Mouse (Mus musculus): Measurements from ENCODE around the gene Abcb4. TPM values are rescaled to one million over a fixed set of nuclear protein-coding genes. Genes with fewer than 3 reads are reported as not detected.
"Not testable (repeated sequence)": the region's sequence is repeated elsewhere in the genome, so short reads cannot be mapped to it uniquely, and the experiment has no call there.

Abcb4 gene
- polyA plus RNA-seq, 1 experiment from 2014 or later, result 0.39 TPM

DNA sequence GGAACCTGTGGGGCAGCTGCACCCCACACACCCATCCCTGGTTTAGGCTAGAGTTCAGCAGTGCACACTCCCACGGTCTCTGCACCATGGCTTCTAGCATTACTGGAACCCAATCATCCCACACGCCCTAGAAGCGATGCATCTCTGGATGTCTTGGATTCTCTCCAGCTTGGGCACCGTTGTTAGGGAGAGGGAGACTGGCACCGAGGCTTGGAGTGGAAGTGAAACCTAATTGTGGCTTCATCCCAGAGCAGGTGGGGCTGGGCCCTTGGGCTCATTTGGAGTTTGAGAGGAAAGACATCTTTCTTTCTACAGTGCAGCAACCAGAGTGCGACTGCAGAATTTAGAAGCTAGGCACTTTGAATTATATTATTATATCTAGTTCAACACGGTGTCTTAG is 44.4 kb downstream of the Abcb4 start:
- Histone ChIP-seq H3K4me1 (replicated peaks) (no peaks in the 10 kb centered on the region), H3K27ac (no peak overlapping the region)
- WGBS, result 92% methylated on average over 7 of the region's 7 CpGs

DNA sequence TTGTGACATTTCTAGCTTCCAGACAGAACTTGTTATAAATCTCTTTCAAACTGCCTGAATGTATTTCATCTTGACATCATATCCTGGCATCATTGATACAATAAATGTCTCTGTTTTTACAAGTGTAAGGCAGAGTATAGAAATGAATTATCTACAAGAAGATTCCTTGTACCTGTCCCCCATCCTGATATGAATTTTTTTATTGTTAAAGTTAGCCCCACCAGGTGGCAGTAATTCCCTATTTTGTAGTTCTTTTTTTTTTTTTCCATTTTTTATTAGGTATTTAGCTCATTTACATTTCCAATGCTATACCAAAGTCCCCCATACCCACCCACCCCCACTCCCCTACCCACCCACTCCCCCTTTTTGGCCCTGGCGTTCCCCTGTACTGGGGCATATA is 47.7 kb downstream of the Abcb4 start:
- H3K4me3 ChIP-seq; H3K36me3 ChIP-seq; H3K4me1 ChIP-seq (replicated peaks); H3K27ac ChIP-seq; H3K27me3 ChIP-seq (ENCODE audit: insufficient read depth, poor library complexity, severe bottlenecking); H3K9me3 ChIP-seq; DNase-seq (ENCODE audit: low spot score): not testable (repeated sequence)
- 83% methylated on average over 1 of the region's 1 CpGs for WGBS

More for the DNA sequence above, 44.4 kb downstream of the Abcb4 start:
- Histone ChIP-seq H3K9me3 (no peaks in the 10 kb centered on the region), H3K27me3 (ENCODE audit: insufficient read depth, poor library complexity, severe bottlenecking) (no peaks in the 10 kb centered on the region), H3K4me3 (no peak overlapping the region), H3K36me3 (no peaks in the 10 kb centered on the region)
- DNase-seq (ENCODE audit: low spot score), result no peak

DNA sequence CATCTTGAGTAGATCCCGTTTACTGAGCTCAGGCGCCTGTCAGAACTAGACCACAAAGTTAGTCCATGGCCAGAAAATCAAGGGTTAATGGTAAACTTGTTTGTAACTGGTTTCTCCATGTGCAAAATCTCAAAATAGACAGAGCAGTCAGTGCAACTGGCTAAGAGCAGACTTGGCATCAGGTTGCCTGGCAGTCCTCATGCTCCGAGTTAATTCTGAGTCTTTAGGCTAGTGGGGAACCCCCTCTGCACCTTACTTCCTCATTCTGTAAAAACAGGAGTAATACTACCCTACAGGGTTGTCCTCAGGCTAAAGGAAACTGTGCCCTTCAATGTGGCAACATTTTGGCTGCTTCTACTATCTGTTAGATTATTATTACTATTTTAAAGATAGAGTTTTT is 50.3 kb downstream of the Abcb4 start:
- Histone ChIP-seq H3K27me3 (ENCODE audit: insufficient read depth, poor library complexity, severe bottlenecking) (no peaks in the 10 kb centered on the region), H3K36me3 (no peaks in the 10 kb centered on the region), H3K9me3 (no peaks in the 10 kb centered on the region), H3K27ac (no peak overlapping the region), H3K4me1 (replicated peaks) (no peaks in the 10 kb centered on the region), H3K4me3 (no peak overlapping the region)
- WGBS, result 84% methylated on average over 3 of the region's 3 CpGs
- DNase-seq (ENCODE audit: low spot score), result no peak

DNA sequence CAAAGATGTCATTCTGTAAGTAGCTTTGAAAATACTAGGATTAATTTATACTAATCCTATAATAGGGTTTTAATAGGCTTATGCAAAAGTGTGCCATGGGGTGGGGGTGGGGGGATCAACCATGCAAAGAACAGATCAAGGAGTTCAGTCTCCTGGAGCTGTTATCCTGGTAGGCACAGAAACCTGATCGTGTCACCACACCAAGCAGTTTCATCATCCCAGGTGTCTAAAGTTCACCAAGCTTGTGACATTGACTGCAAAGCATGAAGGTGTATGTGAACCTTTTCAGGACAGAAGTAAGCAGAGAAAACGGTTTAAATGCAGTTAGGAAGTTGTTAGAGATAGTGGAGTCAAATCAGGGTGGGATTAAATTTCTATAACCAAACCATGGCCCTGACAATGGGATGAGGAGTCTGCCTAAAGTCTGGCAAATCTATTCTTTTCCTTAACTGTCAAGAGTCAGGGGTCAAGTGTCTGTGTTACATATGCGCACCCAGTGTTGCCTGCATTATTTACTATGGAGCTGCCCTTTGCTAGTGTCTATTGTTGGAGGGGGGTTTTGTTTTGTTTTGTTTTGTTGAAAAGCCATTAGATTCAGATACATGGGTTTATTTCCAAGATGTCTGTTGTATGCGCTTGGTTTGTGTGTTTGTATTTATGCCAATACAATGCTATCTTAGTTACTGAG is 54.0 kb downstream of the Abcb4 start:
- H3K36me3 ChIP-seq, result no peaks in the 10 kb centered on the region
- no peak overlapping the region for H3K4me3 ChIP-seq
- 70% methylated on average over 4 of the region's 4 CpGs for WGBS
- no peaks in the 10 kb centered on the region for H3K4me1 ChIP-seq (replicated peaks)
- H3K9me3 ChIP-seq, result no peaks in the 10 kb centered on the region
- no peak for DNase-seq (ENCODE audit: low spot score)
- H3K27me3 ChIP-seq (ENCODE audit: insufficient read depth, poor library complexity, severe bottlenecking), result no peaks in the 10 kb centered on the region
- H3K27ac ChIP-seq, result no peak overlapping the region

DNA sequence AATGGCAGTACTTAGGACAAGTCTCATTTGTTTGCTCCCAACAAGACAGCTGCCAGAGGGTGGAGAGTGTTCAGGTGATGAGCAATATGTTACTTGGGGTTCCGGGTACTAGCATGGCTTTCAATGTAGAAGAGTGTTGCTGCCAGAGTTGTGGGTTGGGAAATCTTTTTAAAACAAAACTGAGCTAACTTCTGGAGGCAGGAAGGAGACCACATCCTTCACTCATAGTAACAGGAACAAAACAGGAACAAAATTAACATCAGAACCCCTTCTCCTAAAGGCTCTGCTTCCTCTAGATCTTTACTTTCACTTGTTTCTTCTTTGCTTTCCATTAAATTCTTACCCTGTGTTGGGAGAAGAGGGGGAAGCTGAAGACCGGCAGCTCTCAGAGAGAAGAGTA is 60.1 kb downstream of the Abcb4 start:
- no peaks in the 10 kb centered on the region for H3K9me3 ChIP-seq
- WGBS, result 92% methylated on average over 2 of the region's 2 CpGs
- no peaks in the 10 kb centered on the region for H3K4me1 ChIP-seq (replicated peaks)
- H3K4me3 ChIP-seq, result no peak overlapping the region
- H3K27ac ChIP-seq, result no peak overlapping the region
- no peak for DNase-seq (ENCODE audit: low spot score)
- no peaks in the 10 kb centered on the region for H3K27me3 ChIP-seq (ENCODE audit: insufficient read depth, poor library complexity, severe bottlenecking)
- no peaks in the 10 kb centered on the region for H3K36me3 ChIP-seq

DNA sequence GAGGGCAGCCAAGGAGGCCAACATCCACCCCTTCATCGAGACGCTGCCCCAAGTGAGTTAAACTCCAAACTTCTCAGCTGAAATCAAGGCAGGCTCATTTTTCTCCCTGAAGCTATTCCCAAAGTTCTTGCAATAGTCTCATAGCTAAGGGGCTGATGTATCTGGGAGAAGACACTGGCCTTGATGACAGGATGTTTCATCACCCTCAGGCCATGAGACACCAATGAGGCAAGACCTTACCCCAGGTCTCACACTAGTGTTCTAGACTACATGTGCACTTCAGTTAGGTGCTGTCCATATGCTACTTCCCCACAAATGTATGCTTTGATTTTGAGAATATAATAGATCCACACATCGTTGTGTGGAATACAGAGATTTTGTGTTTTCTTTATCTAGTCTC is 62.0 kb downstream of the Abcb4 start:
- no peaks in the 10 kb centered on the region for H3K27me3 ChIP-seq (ENCODE audit: insufficient read depth, poor library complexity, severe bottlenecking)

DNA sequence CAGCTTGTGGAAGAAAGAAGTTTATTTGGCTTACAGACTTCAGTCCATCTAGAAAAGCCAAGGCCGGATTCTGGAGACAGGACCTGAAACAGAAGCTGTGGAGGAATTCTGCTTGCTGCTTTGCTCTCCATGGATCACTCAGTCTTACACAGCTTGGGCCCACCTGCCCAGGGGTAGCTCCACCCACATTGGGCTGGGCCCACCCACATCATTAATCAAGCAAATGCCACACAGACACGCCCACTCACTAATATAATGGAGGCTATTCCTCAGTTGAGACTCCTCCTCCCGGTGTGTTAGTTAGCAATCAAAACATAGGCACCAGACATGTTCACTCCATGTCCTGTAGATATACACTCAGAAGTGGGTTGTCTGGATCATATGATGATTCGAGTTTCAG is 67.0 kb downstream of the Abcb4 start:
- H3K27me3 ChIP-seq (ENCODE audit: insufficient read depth, poor library complexity, severe bottlenecking), result no peaks in the 10 kb centered on the region
- H3K4me1 ChIP-seq (replicated peaks), result no peaks in the 10 kb centered on the region
- H3K36me3 ChIP-seq, result peaks cover 21% of the 10 kb centered on the region
- no peak overlapping the region for H3K27ac ChIP-seq
- no peak overlapping the region for H3K4me3 ChIP-seq
- DNase-seq (ENCODE audit: low spot score), result no peak
- no peaks in the 10 kb centered on the region for H3K9me3 ChIP-seq
- 81% methylated on average over 4 of the region's 4 CpGs for WGBS

More for the DNA sequence above, 62.0 kb downstream of the Abcb4 start:
- no peaks in the 10 kb centered on the region for H3K36me3 ChIP-seq
- no peaks in the 10 kb centered on the region for H3K4me1 ChIP-seq (replicated peaks)
- no peaks in the 10 kb centered on the region for H3K9me3 ChIP-seq
- H3K4me3 ChIP-seq, result no peak overlapping the region
- H3K27ac ChIP-seq, result no peak overlapping the region
- 92% methylated on average over 3 of the region's 3 CpGs for WGBS
- DNase-seq (ENCODE audit: low spot score), result no peak

DNA sequence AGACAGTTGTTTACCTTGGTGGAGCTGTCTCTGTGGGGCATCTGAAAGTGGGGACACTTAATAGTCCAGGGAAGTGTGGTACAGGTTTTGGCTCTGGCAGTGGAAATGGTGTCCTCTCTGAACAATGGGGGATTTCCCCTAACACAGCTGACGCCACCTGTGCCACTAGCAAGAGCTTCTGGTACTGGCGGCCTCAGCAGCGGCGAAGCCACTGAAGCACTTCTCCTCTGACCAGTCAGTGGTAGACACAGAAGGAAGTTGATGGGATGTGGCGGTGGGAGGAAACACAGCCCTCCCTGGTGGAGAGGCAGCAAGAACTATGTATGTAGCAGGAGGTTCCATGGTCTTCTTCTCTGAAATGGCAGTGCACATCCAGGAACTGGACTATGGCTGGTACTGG is 71.0 kb downstream of the Abcb4 start:
- Histone ChIP-seq H3K27me3 (ENCODE audit: insufficient read depth, poor library complexity, severe bottlenecking) (no peaks in the 10 kb centered on the region), H3K4me3 (no peak overlapping the region), H3K9me3 (no peaks in the 10 kb centered on the region), H3K4me1 (replicated peaks) (no peaks in the 10 kb centered on the region), H3K36me3 (peaks cover 61% of the 10 kb centered on the region), H3K27ac (no peak overlapping the region)
- DNase-seq (ENCODE audit: low spot score), result no peak
- 96% methylated on average over 5 of the region's 5 CpGs for WGBS

DNA sequence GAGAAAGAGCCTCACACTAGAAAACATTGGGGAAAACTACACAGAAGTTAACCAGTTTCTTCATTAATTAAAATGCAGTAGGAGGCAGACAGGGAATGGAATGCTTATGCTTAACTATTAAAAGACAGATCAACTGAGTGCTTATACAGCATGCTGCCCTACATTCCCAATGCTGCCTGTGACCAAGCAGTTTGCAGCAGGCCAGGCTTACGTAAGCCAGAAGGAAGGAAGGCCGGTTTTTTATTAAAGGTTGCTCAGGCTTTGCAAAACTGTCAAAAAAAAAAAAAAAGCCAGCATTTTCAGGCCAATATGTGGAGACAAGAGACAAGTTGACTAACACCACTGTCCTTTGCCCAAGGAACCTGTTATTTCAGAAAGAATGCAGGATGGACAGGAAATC is 77.2 kb downstream of the Abcb4 start:
- Histone ChIP-seq H3K4me3 (no peak overlapping the region), H3K27ac (no peak overlapping the region), H3K27me3 (ENCODE audit: insufficient read depth, poor library complexity, severe bottlenecking) (no peaks in the 10 kb centered on the region; the same call in 1 of the 2 replicates), H3K9me3 (no peaks in the 10 kb centered on the region), H3K4me1 (replicated peaks) (peaks cover 5% of the 10 kb centered on the region), H3K36me3 (peaks cover 88% of the 10 kb centered on the region)
- WGBS, result 98% methylated on average over 2 of the region's 2 CpGs
- no peak for DNase-seq (ENCODE audit: low spot score)

DNA sequence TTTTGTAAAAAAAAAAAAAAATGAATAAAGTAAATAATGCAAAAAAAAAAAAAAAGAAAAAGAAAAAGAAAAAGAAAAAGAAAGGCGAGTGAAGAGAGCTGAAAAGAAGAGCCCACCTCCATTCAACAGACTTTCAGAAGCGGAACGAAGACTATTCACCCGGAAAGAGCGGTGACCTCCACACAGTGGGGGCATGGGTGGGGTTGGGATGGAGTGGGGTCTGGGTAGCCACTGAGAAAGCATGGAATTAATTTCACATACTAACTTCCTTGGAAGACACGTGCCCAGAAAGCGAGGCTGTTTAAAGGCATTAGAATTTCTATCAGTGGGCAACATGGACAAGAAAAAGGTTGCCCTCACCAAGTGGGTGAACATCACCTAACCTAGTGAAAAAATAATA is 78.8 kb downstream of the Abcb4 start:
- 40% methylated on average over 7 of the region's 7 CpGs for WGBS
- Histone ChIP-seq H3K4me3 (no peak overlapping the region), H3K27me3 (ENCODE audit: insufficient read depth, poor library complexity, severe bottlenecking) (no peaks in the 10 kb centered on the region; the same call in 1 of the 2 replicates), H3K27ac (no peak overlapping the region), H3K9me3 (no peaks in the 10 kb centered on the region), H3K4me1 (replicated peaks) (peaks cover 5% of the 10 kb centered on the region), H3K36me3 (peaks cover 72% of the 10 kb centered on the region)
- peak; percentile 51 for DNase-seq (ENCODE audit: low spot score)

DNA sequence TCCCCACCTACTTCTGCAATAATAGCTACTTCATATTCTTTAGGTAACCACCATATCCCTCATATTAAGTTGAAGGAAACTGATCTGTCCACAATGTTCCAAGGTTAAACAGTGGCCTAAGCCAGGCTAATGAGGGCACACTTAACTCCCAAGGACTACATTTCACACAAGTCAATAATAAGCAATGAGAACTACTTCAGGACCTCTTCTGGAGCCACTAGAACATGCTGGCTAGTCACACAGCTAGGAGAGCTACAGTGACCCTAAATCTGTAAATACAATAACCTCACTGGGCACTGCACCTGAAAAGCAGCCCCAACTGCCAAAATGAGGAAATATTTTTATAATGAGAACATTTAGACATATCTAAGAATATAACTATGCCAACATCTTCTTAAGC is 81.2 kb downstream of the Abcb4 start:
- no peaks in the 10 kb centered on the region for H3K9me3 ChIP-seq
- H3K27ac ChIP-seq, result no peak overlapping the region
- DNase-seq (ENCODE audit: low spot score), result no peak
- H3K4me1 ChIP-seq (replicated peaks), result peaks cover 5% of the 10 kb centered on the region
- H3K4me3 ChIP-seq, result no peak overlapping the region
- no peaks in the 10 kb centered on the region; the same call in 1 of the 2 replicates for H3K27me3 ChIP-seq (ENCODE audit: insufficient read depth, poor library complexity, severe bottlenecking)
- H3K36me3 ChIP-seq, result peaks cover 48% of the 10 kb centered on the region

DNA sequence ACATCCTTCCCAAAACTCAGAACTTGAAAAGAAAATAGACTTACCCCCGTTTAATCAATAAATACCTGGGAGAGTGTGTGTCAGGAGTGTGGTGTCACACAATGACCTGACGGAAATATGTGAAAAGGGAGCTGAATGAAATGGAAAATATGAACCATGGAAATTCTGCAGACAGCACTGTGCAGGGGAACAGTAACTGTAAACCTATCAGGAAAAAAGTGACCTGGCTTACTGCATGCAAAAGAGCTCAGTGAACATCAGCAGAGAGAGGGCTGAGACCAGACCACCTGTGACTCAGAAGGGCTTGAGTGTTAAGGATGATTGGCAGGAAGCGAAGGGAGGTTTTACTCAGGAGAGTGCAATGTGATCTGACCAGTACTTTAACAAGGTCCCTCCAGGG is 92.0 kb downstream of the Abcb4 start:
- 90% methylated on average over 3 of the region's 3 CpGs for WGBS
- Histone ChIP-seq H3K4me1 (replicated peaks) (no peaks in the 10 kb centered on the region), H3K9me3 (no peaks in the 10 kb centered on the region), H3K27me3 (ENCODE audit: insufficient read depth, poor library complexity, severe bottlenecking) (no peaks in the 10 kb centered on the region), H3K4me3 (no peak overlapping the region), H3K36me3 (peaks cover 67% of the 10 kb centered on the region), H3K27ac (no peak overlapping the region)
- no peak for DNase-seq (ENCODE audit: low spot score)

DNA sequence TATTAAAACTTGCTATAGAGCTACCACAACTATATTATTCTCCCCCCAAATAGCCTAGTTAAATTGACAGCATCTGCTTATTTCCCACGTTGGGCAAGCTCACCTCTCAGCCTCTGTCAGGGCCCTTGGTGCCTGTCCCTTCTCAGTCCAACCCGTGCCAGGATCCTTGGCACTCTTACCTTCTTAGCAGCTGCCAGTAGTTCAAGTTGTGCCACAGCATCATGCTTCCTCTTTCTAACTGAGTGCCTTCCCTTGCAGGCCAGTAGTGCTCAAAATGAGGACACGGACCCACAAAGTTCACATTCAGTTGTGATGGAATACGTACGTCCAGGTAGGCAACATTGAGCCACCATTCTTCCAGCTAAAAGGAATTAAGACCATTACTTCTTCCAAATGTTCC is 94.4 kb downstream of the Abcb4 start:
- Histone ChIP-seq H3K27ac (no peak overlapping the region), H3K36me3 (peaks cover 67% of the 10 kb centered on the region), H3K9me3 (no peaks in the 10 kb centered on the region), H3K4me3 (no peak overlapping the region), H3K27me3 (ENCODE audit: insufficient read depth, poor library complexity, severe bottlenecking) (no peaks in the 10 kb centered on the region), H3K4me1 (replicated peaks) (no peaks in the 10 kb centered on the region)
- no peak for DNase-seq (ENCODE audit: low spot score)
- 93% methylated on average over 5 of the region's 5 CpGs for WGBS

DNA sequence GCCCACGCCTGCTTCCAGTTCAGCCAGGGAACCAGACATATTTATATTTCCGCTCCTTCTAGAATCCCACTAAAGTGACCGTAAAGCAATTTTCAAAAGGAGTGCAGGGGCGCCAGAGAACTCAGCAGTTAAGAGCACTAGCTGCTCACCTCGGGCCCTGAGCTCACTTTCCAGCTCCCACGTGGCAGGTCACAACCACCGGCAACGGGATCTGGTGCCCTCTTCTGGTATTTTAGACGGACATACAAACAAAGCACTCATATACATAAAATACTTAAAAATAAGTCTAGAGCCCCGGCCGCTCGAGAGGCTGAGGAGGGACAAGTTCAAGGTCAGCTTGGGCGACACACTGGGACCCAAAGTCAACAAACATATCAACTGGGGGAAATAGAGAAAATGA is 97.0 kb downstream of the Abcb4 start:
- WGBS, result 89% methylated on average over 13 of the region's 13 CpGs
- Histone ChIP-seq H3K27ac (no peak overlapping the region), H3K27me3 (ENCODE audit: insufficient read depth, poor library complexity, severe bottlenecking) (no peaks in the 10 kb centered on the region), H3K9me3 (no peaks in the 10 kb centered on the region), H3K4me1 (replicated peaks) (no peaks in the 10 kb centered on the region), H3K4me3 (no peak overlapping the region), H3K36me3 (peaks cover 71% of the 10 kb centered on the region)
- DNase-seq (ENCODE audit: low spot score), result no peak

All from hindbrain, embryonic 10.5 days (tissue).